Mouse (Mus musculus): ENCODE measurements around the gene Cnot4. TPM values are rescaled to one million over a fixed set of nuclear protein-coding genes. Genes with fewer than 3 reads are reported as not detected.

The Cnot4 gene
- polyA plus RNA-seq, 1 experiment from 2014 or later, result 30.5 TPM

- Histone ChIP-seq H3K4me3 (ENCODE audit: low read depth, low read length) (no peak overlapping the region), H3K9me3 (ENCODE audit: control insufficient read depth, low read length) (no peaks in the 10 kb centered on the region), H3K27ac (ENCODE audit: low read depth) (no peak overlapping the region), H3K9ac (ENCODE audit: low read length) (no peak overlapping the region), H3K36me3 (ENCODE audit: control insufficient read depth, insufficient read depth, low read length) (peaks cover 2% of the 10 kb centered on the region), H3K27me3 (replicated peaks; ENCODE audit: control insufficient read depth, insufficient read depth, low read length) (no peaks in the 10 kb centered on the region), H3K4me2 (ENCODE audit: low read length) (no peak overlapping the region), H3K4me1 (replicated peaks; ENCODE audit: control insufficient read depth, insufficient read depth, low read length) (no peaks in the 10 kb centered on the region; the same call in 1 of the 2 replicates)
- no peak for DNase-seq (ENCODE audit: low spot score)
- ATAC-seq (replicated peaks; ENCODE audit: low FRiP score, low TSS enrichment, low read depth), result no peak
- 90% methylated on average over 2 of the region's 2 CpGs for WGBS
Measured at GRCm38 (mm10) chr6:35028023-35028422, 105.5 kb downstream of the Cnot4 start.

DNA sequence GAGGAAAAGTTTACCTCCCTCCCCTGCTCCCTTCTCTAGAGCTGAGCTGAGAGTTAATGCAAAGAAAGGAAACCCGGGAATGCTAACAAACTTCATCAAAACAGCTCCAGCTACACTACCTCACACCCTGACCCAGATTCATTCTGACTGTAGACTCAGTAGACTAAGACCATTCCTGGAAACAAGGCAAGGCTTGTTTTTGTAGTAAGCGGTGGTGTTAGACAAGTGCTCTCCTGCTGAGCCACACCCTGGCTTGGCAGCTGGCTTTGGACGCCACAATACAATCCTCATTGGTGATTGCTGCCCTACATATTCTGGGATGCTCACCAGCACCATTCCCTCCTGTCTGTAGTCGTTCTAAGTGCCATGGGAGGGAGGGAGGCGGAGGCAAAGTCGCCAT is 106.3 kb downstream of the Cnot4 start:
- ATAC-seq (replicated peaks; ENCODE audit: low FRiP score, low TSS enrichment, low read depth) (no peak), DNase-seq (ENCODE audit: low spot score) (no peak)
- Histone ChIP-seq H3K27me3 (replicated peaks; ENCODE audit: control insufficient read depth, insufficient read depth, low read length) (no peaks in the 10 kb centered on the region), H3K4me2 (ENCODE audit: low read length) (no peak overlapping the region), H3K4me1 (replicated peaks; ENCODE audit: control insufficient read depth, insufficient read depth, low read length) (no peaks in the 10 kb centered on the region; the same call in 1 of the 2 replicates), H3K36me3 (ENCODE audit: control insufficient read depth, insufficient read depth, low read length) (peaks cover 10% of the 10 kb centered on the region), H3K9ac (ENCODE audit: low read length) (no peak overlapping the region), H3K4me3 (ENCODE audit: low read depth, low read length) (no peak overlapping the region), H3K9me3 (ENCODE audit: control insufficient read depth, low read length) (no peaks in the 10 kb centered on the region), H3K27ac (ENCODE audit: low read depth) (no peak overlapping the region)
- WGBS, result 77% methylated on average over 6 of the region's 6 CpGs

DNA sequence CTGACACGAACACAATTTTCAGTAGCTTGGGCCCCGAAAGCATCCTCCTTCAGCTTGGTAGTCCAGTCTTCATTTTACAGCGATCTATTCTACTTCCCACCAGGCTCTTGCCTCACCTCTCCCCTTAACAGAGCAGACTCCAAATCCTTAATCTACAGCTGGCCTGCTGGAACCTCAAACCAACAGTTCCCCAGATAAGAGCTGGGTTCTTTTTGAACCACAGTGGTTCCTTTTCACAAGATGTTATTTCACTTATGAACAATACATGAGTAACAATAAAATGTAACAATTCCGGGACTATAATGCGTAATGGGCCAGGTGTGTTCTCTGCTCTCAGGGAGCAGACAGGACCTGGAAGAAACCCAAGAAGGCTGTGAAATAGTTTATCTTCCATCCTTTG is 116.9 kb downstream of the Cnot4 start:
- DNase-seq (ENCODE audit: low spot score) (no peak), ATAC-seq (replicated peaks; ENCODE audit: low FRiP score, low TSS enrichment, low read depth) (no peak)
- Histone ChIP-seq H3K27ac (ENCODE audit: low read depth) (no peak overlapping the region), H3K9ac (ENCODE audit: low read length) (no peak overlapping the region), H3K4me2 (ENCODE audit: low read length) (no peak overlapping the region), H3K4me1 (replicated peaks; ENCODE audit: control insufficient read depth, insufficient read depth, low read length) (no peaks in the 10 kb centered on the region), H3K27me3 (replicated peaks; ENCODE audit: control insufficient read depth, insufficient read depth, low read length) (no peaks in the 10 kb centered on the region), H3K36me3 (ENCODE audit: control insufficient read depth, insufficient read depth, low read length) (no peaks in the 10 kb centered on the region), H3K9me3 (ENCODE audit: control insufficient read depth, low read length) (no peaks in the 10 kb centered on the region), H3K4me3 (ENCODE audit: low read depth, low read length) (no peak overlapping the region)
- 94% methylated on average over 5 of the region's 5 CpGs for WGBS

DNA sequence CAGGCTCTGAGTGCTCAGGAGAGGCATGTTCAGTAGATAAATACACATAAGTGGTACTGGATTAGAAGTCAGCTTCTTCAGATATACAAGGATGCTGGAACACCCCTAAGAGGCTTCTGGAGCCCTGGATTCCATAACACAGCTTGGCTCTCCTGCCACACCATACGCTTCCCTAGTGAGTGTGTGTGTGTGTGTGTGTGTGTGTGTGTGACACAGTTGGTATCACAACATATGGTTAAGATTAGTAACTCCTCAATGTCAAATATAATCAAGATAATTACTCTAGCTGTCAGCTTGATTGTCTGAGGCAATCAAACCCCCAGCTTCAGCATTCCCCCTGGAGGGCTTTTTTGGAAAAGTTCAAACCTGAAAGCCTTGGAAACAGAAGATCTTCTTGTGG is 121.6 kb downstream of the Cnot4 start:
- H3K27me3 ChIP-seq (replicated peaks; ENCODE audit: control insufficient read depth, insufficient read depth, low read length), result no peaks in the 10 kb centered on the region

DNA sequence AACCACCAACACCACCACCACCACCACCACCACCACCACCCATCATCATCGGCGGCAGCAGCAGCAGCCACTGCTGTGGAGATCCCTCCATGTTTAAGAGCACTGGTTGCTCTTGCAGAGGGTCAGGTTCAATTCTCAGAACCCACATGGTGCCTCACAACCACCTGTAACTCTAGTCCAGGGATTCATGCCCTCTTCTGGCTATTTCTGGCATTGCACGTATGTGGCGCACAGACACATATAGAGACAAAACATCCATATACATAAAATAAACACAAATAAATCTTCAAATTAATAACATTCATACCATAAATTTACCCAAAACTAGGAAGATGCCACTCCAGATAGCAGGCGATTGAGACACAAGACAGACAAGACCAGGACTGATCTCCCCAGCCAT is 122.8 kb downstream of the Cnot4 start:
- no peak overlapping the region for H3K4me2 ChIP-seq (ENCODE audit: low read length)
- H3K4me1 ChIP-seq (replicated peaks; ENCODE audit: control insufficient read depth, insufficient read depth, low read length), result no peaks in the 10 kb centered on the region
- H3K9ac ChIP-seq (ENCODE audit: low read length), result no peak overlapping the region
- no peak for ATAC-seq (replicated peaks; ENCODE audit: low FRiP score, low TSS enrichment, low read depth)
- H3K4me3 ChIP-seq (ENCODE audit: low read depth, low read length), result no peak overlapping the region
- DNase-seq (ENCODE audit: low spot score), result no peak
- H3K9me3 ChIP-seq (ENCODE audit: control insufficient read depth, low read length), result no peaks in the 10 kb centered on the region
- no peaks in the 10 kb centered on the region for H3K27me3 ChIP-seq (replicated peaks; ENCODE audit: control insufficient read depth, insufficient read depth, low read length)
- H3K27ac ChIP-seq (ENCODE audit: low read depth), result no peak overlapping the region
- WGBS, result 97% methylated on average over 5 of the region's 5 CpGs
- H3K36me3 ChIP-seq (ENCODE audit: control insufficient read depth, insufficient read depth, low read length), result no peaks in the 10 kb centered on the region

More for the DNA sequence above, 121.6 kb downstream of the Cnot4 start:
- no peak for DNase-seq (ENCODE audit: low spot score)
- no peaks in the 10 kb centered on the region for H3K36me3 ChIP-seq (ENCODE audit: control insufficient read depth, insufficient read depth, low read length)
- H3K27ac ChIP-seq (ENCODE audit: low read depth), result no peak overlapping the region
- H3K4me1 ChIP-seq (replicated peaks; ENCODE audit: control insufficient read depth, insufficient read depth, low read length), result no peaks in the 10 kb centered on the region
- no peak overlapping the region for H3K9ac ChIP-seq (ENCODE audit: low read length)
- H3K9me3 ChIP-seq (ENCODE audit: control insufficient read depth, low read length), result no peaks in the 10 kb centered on the region
- 91% methylated on average over 1 of the region's 1 CpGs for WGBS
- no peak overlapping the region for H3K4me2 ChIP-seq (ENCODE audit: low read length)
- no peak overlapping the region for H3K4me3 ChIP-seq (ENCODE audit: low read depth, low read length)
- no peak for ATAC-seq (replicated peaks; ENCODE audit: low FRiP score, low TSS enrichment, low read depth)

DNA sequence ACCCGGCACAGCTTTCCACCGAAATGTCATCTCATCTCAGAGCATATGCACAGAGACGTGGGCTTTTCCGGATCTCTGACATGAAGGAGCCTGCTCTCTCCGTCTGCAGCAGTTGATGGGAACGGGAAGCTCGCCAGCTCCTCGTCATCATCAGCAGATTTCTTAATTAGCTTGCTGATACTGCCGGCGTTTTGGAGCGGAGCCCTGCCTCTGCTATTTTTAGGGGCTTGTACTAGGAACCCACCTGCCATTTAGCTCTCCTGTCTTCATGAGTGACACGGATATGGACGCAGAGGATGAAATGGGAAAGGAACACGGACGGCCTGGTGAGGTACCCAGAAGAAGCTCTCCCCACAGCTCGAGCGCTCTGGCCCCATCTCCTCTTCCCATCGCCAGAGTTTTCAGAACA is 131.3 kb downstream of the Cnot4 start:
- ATAC-seq (replicated peaks; ENCODE audit: low FRiP score, low TSS enrichment, low read depth) (no peak), DNase-seq (ENCODE audit: low spot score) (no peak)
- Histone ChIP-seq H3K9ac (ENCODE audit: low read length) (no peak overlapping the region), H3K36me3 (ENCODE audit: control insufficient read depth, insufficient read depth, low read length) (no peaks in the 10 kb centered on the region), H3K9me3 (ENCODE audit: control insufficient read depth, low read length) (no peaks in the 10 kb centered on the region), H3K4me2 (ENCODE audit: low read length) (no peak overlapping the region), H3K4me3 (ENCODE audit: low read depth, low read length) (no peak overlapping the region), H3K4me1 (replicated peaks; ENCODE audit: control insufficient read depth, insufficient read depth, low read length) (no peaks in the 10 kb centered on the region), H3K27ac (ENCODE audit: low read depth) (no peak overlapping the region), H3K27me3 (replicated peaks; ENCODE audit: control insufficient read depth, insufficient read depth, low read length) (no peaks in the 10 kb centered on the region)
- 88% methylated on average over 18 of the region's 18 CpGs for WGBS

DNA sequence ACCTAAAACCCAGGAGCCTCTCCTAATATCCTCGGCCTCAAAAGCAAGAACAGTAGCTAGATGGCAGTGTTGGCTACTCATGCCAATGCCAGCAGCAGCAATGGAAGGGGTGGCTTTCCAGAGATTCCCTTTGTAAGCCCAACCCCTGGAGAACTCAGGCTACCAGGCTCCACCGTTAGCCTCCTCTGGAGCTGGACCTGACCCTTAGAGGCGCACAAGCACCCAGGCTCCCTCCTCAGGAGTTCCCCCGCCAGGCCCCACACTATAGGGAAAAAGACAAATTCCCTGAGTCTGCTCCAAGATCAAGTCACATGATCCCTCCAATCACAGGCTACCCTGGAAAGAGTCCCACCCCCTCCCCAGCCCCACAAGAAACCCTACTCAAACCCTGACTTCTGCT is 134.4 kb downstream of the Cnot4 start:
- Histone ChIP-seq H3K27me3 (replicated peaks; ENCODE audit: control insufficient read depth, insufficient read depth, low read length) (no peaks in the 10 kb centered on the region), H3K4me2 (ENCODE audit: low read length) (no peak overlapping the region), H3K4me3 (ENCODE audit: low read depth, low read length) (no peak overlapping the region), H3K9ac (ENCODE audit: low read length) (no peak overlapping the region), H3K36me3 (ENCODE audit: control insufficient read depth, insufficient read depth, low read length) (no peaks in the 10 kb centered on the region), H3K27ac (ENCODE audit: low read depth) (no peak overlapping the region), H3K4me1 (replicated peaks; ENCODE audit: control insufficient read depth, insufficient read depth, low read length) (no peaks in the 10 kb centered on the region), H3K9me3 (ENCODE audit: control insufficient read depth, low read length) (no peaks in the 10 kb centered on the region)
- no peak for ATAC-seq (replicated peaks; ENCODE audit: low FRiP score, low TSS enrichment, low read depth)
- DNase-seq (ENCODE audit: low spot score), result no peak
- WGBS, result 15% methylated on average over 4 of the region's 4 CpGs

GRCm38 (mm10) chr6:34996496-34996895 is 137.0 kb downstream of the Cnot4 start:
- Histone ChIP-seq H3K36me3 (ENCODE audit: control insufficient read depth, insufficient read depth, low read length) (no peaks in the 10 kb centered on the region), H3K27ac (ENCODE audit: low read depth) (no peak overlapping the region), H3K4me2 (ENCODE audit: low read length) (no peak overlapping the region), H3K9ac (ENCODE audit: low read length) (no peak overlapping the region), H3K4me3 (ENCODE audit: low read depth, low read length) (no peak overlapping the region), H3K9me3 (ENCODE audit: control insufficient read depth, low read length) (no peaks in the 10 kb centered on the region), H3K4me1 (replicated peaks; ENCODE audit: control insufficient read depth, insufficient read depth, low read length) (no peaks in the 10 kb centered on the region), H3K27me3 (replicated peaks; ENCODE audit: control insufficient read depth, insufficient read depth, low read length) (no peaks in the 10 kb centered on the region)
- DNase-seq (ENCODE audit: low spot score) (no peak), ATAC-seq (replicated peaks; ENCODE audit: low FRiP score, low TSS enrichment, low read depth) (no peak)
- 74% methylated on average over 4 of the region's 4 CpGs for whole genome bisulfite sequencing

GRCm38 (mm10) chr6:34995265-34995681 is 138.3 kb downstream of the Cnot4 start:
- H3K27ac ChIP-seq (ENCODE audit: low read depth), result no peak overlapping the region
- ATAC-seq (replicated peaks; ENCODE audit: low FRiP score, low TSS enrichment, low read depth) (peak; percentile 77), DNase-seq (ENCODE audit: low spot score) (peak; percentile 97)
- no peaks in the 10 kb centered on the region for H3K9me3 ChIP-seq (ENCODE audit: control insufficient read depth, low read length)
- H3K4me1 ChIP-seq (replicated peaks; ENCODE audit: control insufficient read depth, insufficient read depth, low read length), result no peaks in the 10 kb centered on the region
- H3K4me3 ChIP-seq (ENCODE audit: low read depth, low read length), result 0 out of 2 replicates have a peak overlapping the region, but pooled peaks have one; percentile 10
- no peaks in the 10 kb centered on the region for H3K36me3 ChIP-seq (ENCODE audit: control insufficient read depth, insufficient read depth, low read length)
- no peak overlapping the region for H3K9ac ChIP-seq (ENCODE audit: low read length)
- H3K4me2 ChIP-seq (ENCODE audit: low read length), result peak overlapping the region; percentile 48
- 8% methylated on average over 13 of the region's 13 CpGs for WGBS
- no peaks in the 10 kb centered on the region for H3K27me3 ChIP-seq (replicated peaks; ENCODE audit: control insufficient read depth, insufficient read depth, low read length)

Measured in intestine, embryonic 14.5 days (tissue).